ENCODE assay signal across 11 mouse cellular contexts in genomic region chr2:93404169-93404568, GRCm38 (mm10). TPM values are rescaled to one million over a fixed set of nuclear protein-coding genes. Genes with fewer than 3 reads are reported as not detected.
DNase-seq lines count a peak whose midpoint lies in the region; ATAC-seq and TF ChIP-seq lines count a peak whose summit lies in the region.
"Had no signal": no experiment of that assay in that cellular context is flagged by ENCODE, and none has a peak within 500 bp of the region (broad histone marks: within the 10 kb centered on the region; RNA-seq: fewer than 3 reads in every experiment).

No protein-coding gene starts in this region.

- H3K36me3 ChIP-seq in forebrain, embryonic 11.5 days (ENCODE audit: control insufficient read depth, insufficient read depth, low read length) = no peaks in the 10 kb centered on the region
- H3K36me3 ChIP-seq in forebrain, embryonic 13.5 days (ENCODE audit: poor library complexity, severe bottlenecking) = no peaks in the 10 kb centered on the region
- H3K36me3 ChIP-seq in liver, adult 2 months (ENCODE audit: control insufficient read depth, insufficient read depth, low read length) = no peaks in the 10 kb centered on the region
- no peaks in the 10 kb centered on the region for H3K36me3 ChIP-seq in liver, embryonic 11.5 days (ENCODE audit: control insufficient read depth, insufficient read depth, low read length)
- no peaks in the 10 kb centered on the region for H3K36me3 ChIP-seq in MEL (ENCODE audit: control insufficient read depth in 1 of 2, insufficient read depth in 2 of 2, low read length in 2 of 2)
- H3K36me3 ChIP-seq in neural tube, embryonic 15.5 days = no peaks in the 10 kb centered on the region
- H3K36me3 ChIP-seq: heart, embryonic 12.5 days had no signal

- no peak for ATAC-seq in forebrain, embryonic 11.5 days (replicated peaks; ENCODE audit: low FRiP score)
- no peak for ATAC-seq in forebrain, embryonic 13.5 days
- no peak; the same call in 1 of the 2 replicates for ATAC-seq in liver, embryonic 11.5 days (replicated peaks; ENCODE audit: low FRiP score)
- ATAC-seq in neural tube, embryonic 15.5 days (ENCODE audit: low FRiP score) = no peak

- no peak for TF ChIP-seq EP300 in MEL (IDR thresholded peaks at IDR 0.05; ENCODE audit: low read depth in 1 of 2, low read length in 2 of 2)

- no peak overlapping the region for H3K27ac ChIP-seq in forebrain, embryonic 11.5 days (ENCODE audit: low read depth, low read length)
- H3K27ac ChIP-seq in forebrain, embryonic 13.5 days = no peak overlapping the region
- H3K27ac ChIP-seq in liver, adult 2 months (replicated peaks; ENCODE audit: insufficient read depth, low read depth, low read length) = no peak overlapping the region
- no peak overlapping the region for H3K27ac ChIP-seq in liver, embryonic 11.5 days (ENCODE audit: low read depth, low read length)
- no peak overlapping the region for H3K27ac ChIP-seq in MEL (ENCODE audit: control insufficient read depth, low read depth, low read length)
- no peak overlapping the region for H3K27ac ChIP-seq in left cerebral cortex, adult 2 months
- no peak overlapping the region for H3K27ac ChIP-seq in neural tube, embryonic 15.5 days (replicated peaks)

- DNase-seq in forebrain, embryonic 11.5 days (ENCODE audit: low spot score) = peak; percentile 49
- no peak for DNase-seq in liver, adult 2 months (ENCODE audit: extremely low read depth, low read depth, low spot score)
- DNase-seq in liver, embryonic 11.5 days (ENCODE audit: low spot score) = no peak
- no peak for DNase-seq in MEL (ENCODE audit: low read depth, low spot score)
- peak; percentile 20 for DNase-seq in naive thymus-derived CD4-positive, alpha-beta T cell, adult 2 months (ENCODE audit: low read depth)
- DNase-seq in left cerebral cortex, adult 2 months (ENCODE audit: extremely low spot score in 1 of 2, low spot score in 2 of 2) = no peak
- DNase-seq: lung, adult 18-20 months; thymus, postnatal 4 days had no signal

- 40% methylated on average over 4 of the region's 4 CpGs for WGBS in forebrain, embryonic 11.5 days
- 42% methylated on average over 4 of the region's 4 CpGs for WGBS in forebrain, embryonic 13.5 days
- WGBS in liver, adult 2 months = 18% methylated on average over 4 of the region's 4 CpGs
- 33% methylated on average over 4 of the region's 4 CpGs for WGBS in liver, embryonic 11.5 days
- WGBS in neural tube, embryonic 15.5 days = 39% methylated on average over 4 of the region's 4 CpGs

- intact Hi-C loops in left cerebral cortex, adult 2 months (cut with DNase I) = no loop called here

- no peaks in the 10 kb centered on the region for H3K79me2 ChIP-seq in liver, adult 2 months (ENCODE audit: control insufficient read depth, insufficient read depth, low read length)
- H3K79me2 ChIP-seq in MEL (ENCODE audit: control insufficient read depth, insufficient read depth, low read length, poor library complexity) = no peaks in the 10 kb centered on the region

- no peak overlapping the region for H3K4me2 ChIP-seq in forebrain, embryonic 11.5 days (ENCODE audit: low read depth, low read length, severe bottlenecking)
- H3K4me2 ChIP-seq in forebrain, embryonic 13.5 days = no peak overlapping the region
- H3K4me2 ChIP-seq in liver, embryonic 11.5 days = no peak overlapping the region
- no peak overlapping the region for H3K4me2 ChIP-seq in neural tube, embryonic 15.5 days
- H3K4me2 ChIP-seq: heart, embryonic 12.5 days had no signal

- peak; percentile 33 for TF ChIP-seq RAD21 in MEL (IDR thresholded peaks at IDR 0.05; ENCODE audit: low read depth, low read length)

- 0 out of 2 replicates have a peak, but pooled peaks cover 3% of the 10 kb centered on the region for H3K4me1 ChIP-seq in forebrain, embryonic 11.5 days (replicated peaks; ENCODE audit: control insufficient read depth, insufficient read depth, low read length)
- peaks cover 19% of the 10 kb centered on the region for H3K4me1 ChIP-seq in forebrain, embryonic 13.5 days
- H3K4me1 ChIP-seq in liver, adult 2 months (ENCODE audit: control insufficient read depth, insufficient read depth, low read length) = no peaks in the 10 kb centered on the region
- no peaks in the 10 kb centered on the region for H3K4me1 ChIP-seq in liver, embryonic 11.5 days (replicated peaks; ENCODE audit: control insufficient read depth, insufficient read depth, low read length)
- H3K4me1 ChIP-seq in MEL (ENCODE audit: control insufficient read depth in 1 of 2, insufficient read depth in 2 of 2, low read length in 2 of 2) = no peaks in the 10 kb centered on the region
- H3K4me1 ChIP-seq in neural tube, embryonic 15.5 days = peaks cover 8% of the 10 kb centered on the region

- TF ChIP-seq POLR2A in liver, adult 2 months (IDR thresholded peaks at IDR 0.05; ENCODE audit: extremely low read depth, insufficient read depth, low read length) = no peak
- TF ChIP-seq POLR2A in MEL (IDR thresholded peaks at IDR 0.05; ENCODE audit: control insufficient read depth in 1 of 2, insufficient read depth in 1 of 2, low read depth in 1 of 2, low read length in 2 of 2, poor library complexity in 1 of 2) = no peak

- TF ChIP-seq CTCF in liver, adult 2 months (IDR thresholded peaks at IDR 0.05; ENCODE audit: low read depth, low read length) = peak; percentile 52
- TF ChIP-seq CTCF in MEL (IDR thresholded peaks at IDR 0.05 in 2 of 3, conservative IDR thresholded peaks at IDR 0.05 in 1 of 3; ENCODE audit: control insufficient read depth in 1 of 3, insufficient read depth in 1 of 3, low read depth in 2 of 3, low read length in 3 of 3, poor library complexity in 1 of 3, severe bottlenecking in 1 of 3) = peak; percentile 16 to 51 (median 48); a peak in 5 of 6 replicates
- TF ChIP-seq CTCF in left cerebral cortex, adult 2 months (IDR thresholded peaks at IDR 0.05) = no peak; the same call in 1 of the 2 replicates

- no peaks in the 10 kb centered on the region for H3K27me3 ChIP-seq in forebrain, embryonic 11.5 days (ENCODE audit: control insufficient read depth, insufficient read depth, low read length)
- no peaks in the 10 kb centered on the region for H3K27me3 ChIP-seq in forebrain, embryonic 13.5 days
- H3K27me3 ChIP-seq in liver, adult 2 months (ENCODE audit: control insufficient read depth, insufficient read depth, low read length) = no peaks in the 10 kb centered on the region
- H3K27me3 ChIP-seq in liver, embryonic 11.5 days (replicated peaks; ENCODE audit: control insufficient read depth, insufficient read depth, low read length) = no peaks in the 10 kb centered on the region
- peaks cover 7 to 9% of the 10 kb centered on the region in 2 experiments for H3K27me3 ChIP-seq in MEL (ENCODE audit: control insufficient read depth in 1 of 2, insufficient read depth in 2 of 2, low read length in 2 of 2)
- no peaks in the 10 kb centered on the region; the same call in 1 of the 2 replicates for H3K27me3 ChIP-seq in neural tube, embryonic 15.5 days (replicated peaks)

- H3K9ac ChIP-seq in forebrain, embryonic 11.5 days (ENCODE audit: low read length) = no peak overlapping the region
- H3K9ac ChIP-seq in forebrain, embryonic 13.5 days = no peak overlapping the region
- H3K9ac ChIP-seq in liver, adult 2 months (ENCODE audit: low read depth, low read length) = no peak overlapping the region
- H3K9ac ChIP-seq in liver, embryonic 11.5 days (ENCODE audit: low read depth, low read length) = no peak overlapping the region
- H3K9ac ChIP-seq in MEL (ENCODE audit: control insufficient read depth, low read depth, low read length, poor library complexity, severe bottlenecking) = no peak overlapping the region
- no peak overlapping the region for H3K9ac ChIP-seq in neural tube, embryonic 15.5 days (replicated peaks)
- H3K9ac ChIP-seq: heart, embryonic 12.5 days had no signal

- H3K9me3 ChIP-seq in forebrain, embryonic 11.5 days (ENCODE audit: control insufficient read depth, low read length) = no peaks in the 10 kb centered on the region
- H3K9me3 ChIP-seq in forebrain, embryonic 13.5 days (replicated peaks) = no peaks in the 10 kb centered on the region
- H3K9me3 ChIP-seq in liver, embryonic 11.5 days (ENCODE audit: control insufficient read depth, low read length) = no peaks in the 10 kb centered on the region
- H3K9me3 ChIP-seq in MEL (replicated peaks; ENCODE audit: insufficient read depth, low read length) = no peaks in the 10 kb centered on the region
- no peaks in the 10 kb centered on the region for H3K9me3 ChIP-seq in neural tube, embryonic 15.5 days (replicated peaks)
- H3K9me3 ChIP-seq: heart, embryonic 12.5 days had no signal

- no peak overlapping the region for H3K4me3 ChIP-seq in forebrain, embryonic 11.5 days (ENCODE audit: low read depth, low read length)
- no peak overlapping the region for H3K4me3 ChIP-seq in forebrain, embryonic 13.5 days
- no peak overlapping the region for H3K4me3 ChIP-seq in liver, adult 2 months (ENCODE audit: insufficient read depth, low read depth, low read length)
- H3K4me3 ChIP-seq in liver, embryonic 11.5 days (ENCODE audit: low read depth, low read length) = no peak overlapping the region
- no peak overlapping the region for H3K4me3 ChIP-seq in MEL (ENCODE audit: control insufficient read depth in 1 of 2, insufficient read depth in 1 of 2, low read depth in 2 of 2, low read length in 2 of 2)
- no peak overlapping the region for H3K4me3 ChIP-seq in left cerebral cortex, adult 2 months
- H3K4me3 ChIP-seq in neural tube, embryonic 15.5 days (replicated peaks) = no peak overlapping the region
- H3K4me3 ChIP-seq: heart, embryonic 12.5 days had no signal

TF ChIP-seq in MEL, 35 proteins besides CTCF, POLR2A, EP300 and RAD21:
- TF ChIP-seq SMC3 (IDR thresholded peaks at IDR 0.05; ENCODE audit: low read depth, low read length) = peak; percentile 52
- TF ChIP-seq GATA1 (IDR thresholded peaks at IDR 0.05; ENCODE audit: low read depth, low read length) = no peak

RNA-seq across cellular contexts. Expression of gene Cd82, which starts 58.8 kb away (rescaled TPM):
- polyA plus RNA-seq in forebrain, embryonic 11.5 days (2014; fragmentation: Nextera tagmentation; extraction: Ambion mirVana) = 4.5 and 5.2 TPM in 2 replicates
- polyA plus RNA-seq in forebrain, embryonic 13.5 days (2015; fragmentation: Nextera tagmentation; extraction: Ambion mirVana) = 12.0 and 14.8 TPM in 2 replicates
- total RNA-seq in liver, adult 2 months (2014; rRNA removed) = 76.1 and 81.6 TPM in 2 replicates
- 140 and 148 TPM in 2 replicates for polyA plus RNA-seq in liver, adult 2 months (2012; rRNA removed)
- 16.5 and 16.9 TPM in 2 replicates for polyA plus RNA-seq in liver, embryonic 11.5 days (2014; fragmentation: Nextera tagmentation; extraction: Ambion mirVana)
- total RNA-seq in MEL (2012; rRNA removed) = 24.4 and 37.6 TPM in 2 replicates
- polyA plus RNA-seq in MEL (2012; ENCODE audit: insufficient read depth in 1 of 2, insufficient read length in 2 of 2, low read depth in 1 of 2, low replicate concordance in 2 of 2, missing spikeins in 1 of 2) = 10 to 100 TPM in 1 of 2 experiments, not detected in 1; 59.7 TPM
- 10 to 100 TPM; 12.8 to 17.8 TPM for total RNA-seq in left cerebral cortex, adult 2 months (2021)
- polyA plus RNA-seq in neural tube, embryonic 15.5 days (2015; fragmentation: Nextera tagmentation; extraction: Ambion mirVana) = 22.4 and 68.9 TPM in 2 replicates

Comparison
In these comparisons a context has a peak if more than half of its experiments do, and no peak if none do; other contexts are left out.
1. DNase-seq: peak in forebrain, embryonic 11.5 days (single experiment) and naive thymus-derived CD4-positive, alpha-beta T cell, adult 2 months (single experiment); none in liver, adult 2 months (single experiment), liver, embryonic 11.5 days (single experiment), MEL (single experiment) and left cerebral cortex, adult 2 months (0 of 2).